Comparison of ENCODE assay signal across 9 mouse cellular contexts in the genomic region with DNA sequence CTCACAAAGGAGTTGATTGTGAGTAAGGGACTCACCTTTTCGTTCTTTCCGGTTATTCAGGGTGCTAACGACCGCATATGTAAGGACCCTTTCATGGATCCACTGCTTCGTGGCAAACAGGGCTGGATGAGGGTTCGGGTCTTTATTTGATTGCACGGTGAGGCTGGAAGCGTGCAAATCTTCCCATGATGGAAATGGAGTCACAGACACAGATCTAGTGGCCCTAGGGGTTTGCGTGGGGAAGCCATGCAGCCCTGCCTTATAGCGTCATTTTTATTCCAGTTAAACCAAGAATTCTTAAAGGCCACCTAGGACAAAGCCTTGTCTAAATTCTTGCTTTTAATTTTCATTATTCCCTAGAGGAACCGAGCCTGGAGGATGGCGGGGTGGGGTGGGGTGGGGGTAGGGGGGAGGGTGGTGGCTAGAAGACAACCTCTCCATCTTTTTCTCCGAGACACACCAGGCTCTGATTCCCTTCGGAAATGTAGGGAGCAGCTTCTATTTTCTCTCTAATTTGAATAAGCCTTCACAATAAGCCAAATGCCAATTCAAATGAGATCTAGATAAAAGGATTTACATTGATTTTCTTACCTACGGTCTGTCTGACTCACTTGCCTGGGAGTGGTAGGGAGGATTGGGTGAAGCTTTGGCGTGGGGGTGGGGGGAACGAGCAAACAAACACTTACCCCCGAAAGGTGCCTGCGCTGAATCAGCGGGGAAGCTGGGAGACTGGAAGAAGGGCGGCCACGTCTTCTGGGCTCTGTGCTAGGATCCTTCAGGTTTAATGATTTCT. TPM values are rescaled to one million over a fixed set of nuclear protein-coding genes. Genes with fewer than 3 reads are reported as not detected.
DNase-seq lines count a peak whose midpoint lies in the region; ATAC-seq and TF ChIP-seq lines count a peak whose summit lies in the region.
"Had no signal": no experiment of that assay in that cellular context is flagged by ENCODE, and none has a peak within 500 bp of the region (broad histone marks: within the 10 kb centered on the region; RNA-seq: fewer than 3 reads in every experiment).

No protein-coding gene starts in this region.

- ATAC-seq in frontal cortex, adult (ENCODE audit: low TSS enrichment): peak; percentile 81
- no peak for ATAC-seq in lung, embryonic 16.5 days (ENCODE audit: low read depth)
- peak; percentile 55 for ATAC-seq in hindbrain, postnatal 0 days
- ATAC-seq in stomach, embryonic 14.5 days (ENCODE audit: insufficient number of reproducible peaks, insufficient read depth, low FRiP score, low read depth): no peak

- no peaks in the 10 kb centered on the region for H3K27me3 ChIP-seq in lung, embryonic 16.5 days (ENCODE audit: control insufficient read depth, insufficient read depth, low read depth, low read length)
- no peaks in the 10 kb centered on the region for H3K27me3 ChIP-seq in hindbrain, postnatal 0 days (ENCODE audit: insufficient read depth, low read length)
- no peaks in the 10 kb centered on the region for H3K27me3 ChIP-seq in stomach, embryonic 14.5 days (ENCODE audit: control insufficient read depth, insufficient read depth, low read length)

- H3K4me3 ChIP-seq in lung, embryonic 16.5 days (ENCODE audit: low read length): no peak overlapping the region
- no peak overlapping the region for H3K4me3 ChIP-seq in lung, adult 2 months (replicated peaks; ENCODE audit: extremely low read depth, low read depth, low read length)
- H3K4me3 ChIP-seq in hindbrain, postnatal 0 days (ENCODE audit: low read length): peak overlapping the region; percentile 14; the same call in 1 of the 2 replicates
- H3K4me3 ChIP-seq in stomach, embryonic 14.5 days (ENCODE audit: low read depth, low read length): no peak overlapping the region

- no peak overlapping the region for H3K27ac ChIP-seq in lung, embryonic 16.5 days (ENCODE audit: low read length)
- H3K27ac ChIP-seq in hindbrain, postnatal 0 days: peak overlapping the region; percentile 48
- H3K27ac ChIP-seq in stomach, embryonic 14.5 days (ENCODE audit: low read length): no peak overlapping the region

- no peak for TF ChIP-seq CTCF in lung, adult 2 months (IDR thresholded peaks at IDR 0.05; ENCODE audit: insufficient read depth, low read length)
- no peak for TF ChIP-seq CTCF in hindbrain, postnatal 0 days (IDR thresholded peaks at IDR 0.05; ENCODE audit: low read depth)

- 0 out of 2 replicates have a peak overlapping the region, but pooled peaks have one; percentile 15 for H3K4me2 ChIP-seq in lung, embryonic 16.5 days (ENCODE audit: low read depth, low read length)
- peak overlapping the region; percentile 38 for H3K4me2 ChIP-seq in hindbrain, postnatal 0 days (ENCODE audit: low read depth, low read length)
- 0 out of 2 replicates have a peak overlapping the region, but pooled peaks have one; percentile 3 for H3K4me2 ChIP-seq in stomach, embryonic 14.5 days (replicated peaks; ENCODE audit: low read depth, low read length)

- no peak for TF ChIP-seq POLR2A in lung, adult 2 months (IDR thresholded peaks at IDR 0.05; ENCODE audit: borderline replicate concordance, extremely low read depth, low read depth, low read length)

- H3K9ac ChIP-seq in lung, embryonic 16.5 days (ENCODE audit: low read length): no peak overlapping the region
- H3K9ac ChIP-seq in hindbrain, postnatal 0 days (replicated peaks; ENCODE audit: low read length): 0 out of 2 replicates have a peak overlapping the region, but pooled peaks have one; percentile 17
- no peak overlapping the region for H3K9ac ChIP-seq in stomach, embryonic 14.5 days (replicated peaks; ENCODE audit: low read depth, low read length)

- H3K36me3 ChIP-seq in lung, embryonic 16.5 days (ENCODE audit: control insufficient read depth, insufficient read depth, low read length): no peaks in the 10 kb centered on the region
- no peaks in the 10 kb centered on the region for H3K36me3 ChIP-seq in hindbrain, postnatal 0 days (ENCODE audit: insufficient read depth, low read length)
- H3K36me3 ChIP-seq in stomach, embryonic 14.5 days (ENCODE audit: control insufficient read depth, insufficient read depth, low read length): no peaks in the 10 kb centered on the region

- WGBS in lung, embryonic 16.5 days: 26% methylated on average over 22 of the region's 22 CpGs
- WGBS in lung, adult 2 months: 39% methylated on average over 22 of the region's 22 CpGs
- 24% methylated on average over 22 of the region's 22 CpGs for WGBS in hindbrain, postnatal 0 days
- WGBS in stomach, embryonic 14.5 days: 31% methylated on average over 22 of the region's 22 CpGs

- no peak for DNase-seq in frontal cortex, postnatal 25 days (ENCODE audit: low spot score in 2 of 2)
- DNase-seq in lung, adult 2 months: no peak
- peak; percentile 21 for DNase-seq in hindbrain, postnatal 0 days (ENCODE audit: low spot score)
- DNase-seq in spleen, postnatal 4 days (ENCODE audit: low spot score in 2 of 2): no peak
- DNase-seq in adrenal gland, postnatal 10 days: no peak

- H3K9me3 ChIP-seq in lung, embryonic 16.5 days (ENCODE audit: control insufficient read depth, low read length): no peaks in the 10 kb centered on the region
- no peaks in the 10 kb centered on the region for H3K9me3 ChIP-seq in hindbrain, postnatal 0 days (ENCODE audit: low read length)
- H3K9me3 ChIP-seq in stomach, embryonic 14.5 days (ENCODE audit: control insufficient read depth, low read depth, low read length): no peaks in the 10 kb centered on the region

- H3K4me1 ChIP-seq in lung, embryonic 16.5 days (replicated peaks; ENCODE audit: control insufficient read depth, insufficient read depth, low read length): no peaks in the 10 kb centered on the region
- H3K4me1 ChIP-seq in lung, adult 2 months (ENCODE audit: control insufficient read depth, insufficient read depth, low read length): no peaks in the 10 kb centered on the region
- no peaks in the 10 kb centered on the region; the same call in 1 of the 2 replicates for H3K4me1 ChIP-seq in hindbrain, postnatal 0 days (ENCODE audit: insufficient read depth, low read length)
- H3K4me1 ChIP-seq in stomach, embryonic 14.5 days (ENCODE audit: control insufficient read depth, insufficient read depth, low read length): no peaks in the 10 kb centered on the region

RNA-seq across cellular contexts. Expression of a gene that starts 0.7 kb away (rescaled TPM):
- not detected in 2 replicates for polyA plus RNA-seq in lung, embryonic 16.5 days (2015; fragmentation: Nextera tagmentation; extraction: Ambion mirVana)
- 0.06 TPM in 2 replicates for polyA plus RNA-seq in lung, adult 2 months (2012; rRNA removed)
- total RNA-seq in hindbrain, postnatal 0 days (2014; rRNA removed): 1.2 TPM in 1 of 2 replicates, not detected in the other
- polyA plus RNA-seq in hindbrain, postnatal 0 days (2015; fragmentation: Nextera tagmentation; extraction: Ambion mirVana): 0.34 and 0.48 TPM in 2 replicates
- polyA plus RNA-seq in stomach, embryonic 14.5 days (2014; fragmentation: Nextera tagmentation; extraction: Ambion mirVana): 0.13 TPM in 1 of 2 replicates, not detected in the other
- under 1 TPM; 0.33 to 0.66 TPM for total RNA-seq in adrenal gland, postnatal 10 days (2021)
- total RNA-seq: liver, adult 2 months had no signal
- polyA plus RNA-seq: liver, adult 2 months had no signal

RNA-seq across cellular contexts. Expression of a gene that starts 37.0 kb away (rescaled TPM):
- polyA plus RNA-seq in lung, embryonic 16.5 days (2015; fragmentation: Nextera tagmentation; extraction: Ambion mirVana): 123 and 131 TPM in 2 replicates
- 17.8 and 29.6 TPM in 2 replicates for polyA plus RNA-seq in lung, adult 2 months (2012; rRNA removed)
- 90.2 and 105 TPM in 2 replicates for total RNA-seq in hindbrain, postnatal 0 days (2014; rRNA removed)
- polyA plus RNA-seq in hindbrain, postnatal 0 days (2015; fragmentation: Nextera tagmentation; extraction: Ambion mirVana): 148 and 151 TPM in 2 replicates
- 125 and 128 TPM in 2 replicates for polyA plus RNA-seq in stomach, embryonic 14.5 days (2014; fragmentation: Nextera tagmentation; extraction: Ambion mirVana)
- 100 to 1,000 TPM; 379 to 450 TPM for total RNA-seq in adrenal gland, postnatal 10 days (2021)

RNA-seq across cellular contexts. Expression of a gene that starts 37.0 kb away (rescaled TPM):
- 461 and 480 TPM in 2 replicates for polyA plus RNA-seq in lung, embryonic 16.5 days (2015; fragmentation: Nextera tagmentation; extraction: Ambion mirVana)
- 192 and 217 TPM in 2 replicates for polyA plus RNA-seq in lung, adult 2 months (2012; rRNA removed)
- 611 and 620 TPM in 2 replicates for total RNA-seq in hindbrain, postnatal 0 days (2014; rRNA removed)
- polyA plus RNA-seq in hindbrain, postnatal 0 days (2015; fragmentation: Nextera tagmentation; extraction: Ambion mirVana): 451 and 465 TPM in 2 replicates
- 670 and 693 TPM in 2 replicates for polyA plus RNA-seq in stomach, embryonic 14.5 days (2014; fragmentation: Nextera tagmentation; extraction: Ambion mirVana)
- 100 to 1,000 TPM; 698 to 749 TPM for total RNA-seq in adrenal gland, postnatal 10 days (2021)

RNA-seq across cellular contexts. Expression of a gene that starts 59.4 kb away (rescaled TPM):
- polyA plus RNA-seq in lung, embryonic 16.5 days (2015; fragmentation: Nextera tagmentation; extraction: Ambion mirVana): 3.4 and 4.4 TPM in 2 replicates
- 0.19 and 0.33 TPM in 2 replicates for polyA plus RNA-seq in lung, adult 2 months (2012; rRNA removed)
- total RNA-seq in hindbrain, postnatal 0 days (2014; rRNA removed): 17.4 and 30.5 TPM in 2 replicates
- 36.4 and 38.2 TPM in 2 replicates for polyA plus RNA-seq in hindbrain, postnatal 0 days (2015; fragmentation: Nextera tagmentation; extraction: Ambion mirVana)
- 10.8 and 13.0 TPM in 2 replicates for polyA plus RNA-seq in stomach, embryonic 14.5 days (2014; fragmentation: Nextera tagmentation; extraction: Ambion mirVana)
- 10 to 100 TPM in 1 of 2 experiments, 1 to 10 TPM in 1; 8.3 to 12.8 TPM for total RNA-seq in adrenal gland, postnatal 10 days (2021)
- polyA plus RNA-seq: liver, adult 2 months had no signal

Comparison
In these comparisons a context has a peak if more than half of its experiments do, and no peak if none do; other contexts are left out.
1. ATAC-seq: peak in frontal cortex, adult (single experiment) and hindbrain, postnatal 0 days (single experiment); none in lung, embryonic 16.5 days (single experiment) and stomach, embryonic 14.5 days (single experiment).
2. Peak in every context shown above with its lines, with median percentiles within 50 percentile points of each other: H3K4me2 ChIP-seq.